Mouse (Mus musculus): Measurements from ENCODE around the gene Olfr749.
"Not testable (repeated sequence)": the region's sequence is repeated elsewhere in the genome, so short reads cannot be mapped to it uniquely, and the experiment has no call there.

The Olfr749 gene

GRCm38 (mm10) chr14:50744994-50745393 is at the start of gene Olfr749:
Gene Olfr749 (minus strand): TSS chr14:50745094.
- no peak for DNase-seq (ENCODE audit: low read depth, low spot score)

DNA sequence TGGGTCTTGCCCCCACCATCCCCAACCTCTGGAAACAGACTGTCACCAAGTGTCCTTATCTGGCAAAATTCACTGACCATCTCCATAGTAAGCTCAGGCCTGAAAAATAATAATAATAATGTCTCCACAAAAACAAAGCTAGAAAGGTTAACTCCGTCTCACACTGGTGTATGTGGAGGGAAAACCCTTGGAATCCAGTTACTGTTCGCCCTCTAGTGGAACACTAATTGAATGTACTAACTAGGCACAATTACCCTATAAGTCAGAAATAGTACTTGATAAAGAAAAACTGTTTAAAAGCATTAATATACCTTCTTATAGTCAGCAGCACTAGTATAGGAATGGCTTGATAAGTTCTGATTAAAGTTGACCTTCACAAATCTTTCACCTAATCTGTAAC is 43.3 kb upstream of the Olfr749 start:
- no peak for DNase-seq (ENCODE audit: low read depth, low spot score)

GRCm38 (mm10) chr14:50785251-50785637 is 40.4 kb upstream of the Olfr749 start, which contains the start of gene Ttc5:
Gene Ttc5 (minus strand): TSS chr14:50785519.
- DNase-seq (ENCODE audit: low read depth, low spot score) = peak; percentile 94

- no peak for DNase-seq (ENCODE audit: low read depth, low spot score)
These were observed 39.7 kb upstream of the Olfr749 start for GRCm38 (mm10) chr14:50784391-50785250.

- no peak for DNase-seq (ENCODE audit: low read depth, low spot score)
These were observed 37.3 kb upstream of the Olfr749 start for GRCm38 (mm10) chr14:50782166-50782565.

DNA sequence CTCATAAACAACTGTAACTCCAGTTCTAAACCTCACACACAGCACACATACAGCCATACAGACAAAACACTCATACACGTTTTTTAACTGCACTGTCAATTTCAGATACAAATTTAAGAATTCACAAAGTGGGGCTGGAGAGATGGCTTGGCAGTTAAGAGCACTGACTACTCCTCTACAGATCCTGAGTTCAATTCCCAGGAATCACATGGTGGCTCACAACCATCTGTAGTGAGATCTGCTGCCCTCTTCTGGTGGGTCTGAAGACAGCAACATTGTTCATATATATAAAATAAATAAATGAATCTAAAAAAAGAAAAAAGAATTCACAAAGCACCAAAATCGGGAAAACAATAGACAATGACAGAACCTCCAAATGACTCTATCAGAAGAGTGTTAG is 26.4 kb upstream of the Olfr749 start:
- DNase-seq (ENCODE audit: low read depth, low spot score) = no peak

DNA sequence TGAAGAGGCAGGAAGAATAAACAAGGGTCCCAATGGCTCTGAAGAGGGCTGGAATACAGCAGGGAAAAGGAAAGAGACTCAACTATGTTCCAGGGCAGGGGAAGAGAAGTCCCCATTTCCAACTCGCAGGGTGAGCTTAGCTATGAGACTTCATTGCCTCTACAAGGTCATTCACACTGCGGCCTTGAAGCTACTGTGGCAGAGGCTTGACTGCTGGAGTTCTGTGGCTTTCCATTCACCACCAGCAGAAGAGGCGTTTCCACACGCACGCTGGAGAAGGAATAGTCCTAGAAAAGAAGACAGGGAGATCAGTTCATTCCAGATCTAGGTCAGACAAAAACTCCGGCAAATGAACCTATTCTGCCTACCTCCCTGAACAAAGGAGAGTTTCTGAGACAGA is 20.8 kb upstream of the Olfr749 start:
- no peak for DNase-seq (ENCODE audit: low read depth, low spot score)

- no peak for DNase-seq (ENCODE audit: low read depth, low spot score)
These were observed 13.7 kb upstream of the Olfr749 start for GRCm38 (mm10) chr14:50758416-50759085.

- DNase-seq (ENCODE audit: low read depth, low spot score) = no peak
These were observed 3.3 kb downstream of the Olfr749 start for GRCm38 (mm10) chr14:50741584-50741983.

DNA sequence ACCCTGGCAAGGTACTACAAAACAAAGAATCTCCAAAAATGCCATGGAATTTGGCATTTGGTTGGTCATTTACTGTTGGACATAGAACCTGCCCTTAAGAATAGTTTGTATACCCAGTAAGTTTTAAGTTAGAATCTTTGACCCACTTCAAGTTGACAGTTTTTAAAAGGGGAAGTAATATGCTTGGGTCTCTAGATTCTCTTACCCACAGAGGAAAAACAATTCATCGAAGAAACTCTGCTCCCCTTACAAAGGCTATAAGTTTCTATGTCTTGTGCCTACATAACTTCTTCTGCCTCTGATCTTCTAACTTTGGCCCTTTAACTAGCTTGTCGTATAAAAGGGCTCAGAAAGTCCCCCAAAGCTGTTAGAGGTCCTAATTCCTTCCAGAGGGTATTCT is 4.6 kb downstream of the Olfr749 start:
- DNase-seq (ENCODE audit: low read depth, low spot score) = no peak

- DNase-seq (ENCODE audit: low read depth, low spot score) = not testable (repeated sequence)
These were observed 22.5 kb downstream of the Olfr749 start for GRCm38 (mm10) chr14:50722371-50722770.

DNA sequence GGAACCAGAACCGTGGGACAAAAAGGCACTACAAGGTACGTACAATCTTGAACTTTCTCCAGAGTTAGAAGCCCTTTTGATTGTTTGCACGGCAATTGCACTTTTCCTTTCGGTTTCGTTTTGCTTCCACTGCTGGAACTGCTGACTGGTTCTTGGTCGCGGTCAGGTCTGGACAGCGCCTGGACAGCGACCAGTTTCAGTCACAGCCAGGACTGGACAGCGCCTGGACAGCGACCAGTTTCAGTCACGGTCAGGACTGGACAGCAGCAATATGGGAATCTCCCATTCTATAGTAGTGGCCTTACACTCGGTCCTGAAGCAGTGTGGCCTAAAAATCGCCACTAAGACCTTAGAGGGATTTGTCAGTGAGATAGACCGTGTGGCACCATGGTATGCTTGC is 25.0 kb downstream of the Olfr749 start:
- DNase-seq (ENCODE audit: low read depth, low spot score) = not testable (repeated sequence)

- DNase-seq (ENCODE audit: low read depth, low spot score) = no peak
These were observed 37.8 kb downstream of the Olfr749 start, which contains the start of gene Olfr748 for GRCm38 (mm10) chr14:50707073-50707472. Gene Olfr748 (plus strand): TSS chr14:50707373.

DNA sequence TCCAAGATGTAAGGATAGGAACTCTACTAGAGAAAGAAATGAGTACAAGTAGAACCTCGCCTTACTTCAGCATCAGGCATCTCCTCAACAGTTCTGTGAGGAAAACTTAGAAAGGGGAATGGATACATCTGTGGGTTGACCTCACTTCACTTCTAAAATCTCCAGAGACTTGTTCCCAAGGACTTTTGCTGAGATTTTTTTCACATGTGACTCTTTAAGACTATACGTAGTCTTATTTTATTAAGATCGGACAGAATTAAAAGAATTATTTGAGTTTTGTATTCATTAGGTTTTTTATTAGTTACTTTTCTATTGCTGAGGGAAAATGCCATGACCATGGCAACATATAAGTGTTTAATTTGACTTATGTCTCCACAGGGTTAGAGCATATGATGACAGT is 51.8 kb downstream of the Olfr749 start, which contains the start of gene Olfr747:
Olfr747 (minus strand) TSS at position 101 of the 400 bp plus-strand sequence.
- DNase-seq (ENCODE audit: low read depth, low spot score) = no peak
